Mouse (Mus musculus) liver, embryonic 11.5 days (tissue): ENCODE results near the gene Prss33. TPM values are rescaled to one million over a fixed set of nuclear protein-coding genes. Genes with fewer than 3 reads are reported as not detected.

ENCODE experiments used
- ATAC-seq: fragments of 200-750 bp; cut with Nextera tagmentation; replicated peaks from 2 replicates; pipeline ENCODE4 v1.8.0; 2017; ENCODE audit warnings: moderate number of reproducible peaks, mild to moderate bottlenecking, moderate TSS enrichment, moderate library complexity; ENCODE audit not compliant: low FRiP score
- DNase-seq: peaks from one replicate; pipeline ENCODE4 v3.0.0-alpha.2; 2017; ENCODE audit warnings: low spot score
- H3K27ac ChIP-seq: fragments of 300-500 bp; sonication (generic); 2 replicates; pipeline ENCODE4 v1.5.1; 2014; ENCODE audit warnings: mild to moderate bottlenecking, low read depth, low read length, control low read depth
- H3K27me3 ChIP-seq: fragments of 300-500 bp; sonication (generic); replicated peaks from 2 replicates; pipeline ENCODE4 v1.6.1; 2014; ENCODE audit warnings: low read length, mixed read lengths; ENCODE audit not compliant: control insufficient read depth, insufficient read depth
- H3K36me3 ChIP-seq: fragments of 300-500 bp; sonication (generic); 2 replicates; pipeline ENCODE4 v1.6.1; 2014; ENCODE audit warnings: mild to moderate bottlenecking, low read length, moderate library complexity, mixed read lengths; ENCODE audit not compliant: control insufficient read depth, insufficient read depth
- H3K4me1 ChIP-seq: fragments of 300-500 bp; sonication (generic); replicated peaks from 2 replicates; pipeline ENCODE4 v1.6.1; 2014; ENCODE audit warnings: low read length, mixed read lengths; ENCODE audit not compliant: control insufficient read depth, insufficient read depth
- H3K4me2 ChIP-seq: fragments of 300-500 bp; sonication (generic); 2 replicates; pipeline ENCODE4 v1.6.1; 2014; ENCODE audit warnings: mild to moderate bottlenecking, control low read depth, moderate library complexity
- H3K4me3 ChIP-seq: fragments of 300-500 bp; sonication (generic); 2 replicates; pipeline ENCODE4 v1.5.1; 2014; ENCODE audit warnings: low read depth, low read length, control low read depth
- H3K9ac ChIP-seq: fragments of 300-500 bp; sonication (generic); 2 replicates; pipeline ENCODE4 v1.6.1; 2014; ENCODE audit warnings: low read depth, low read length, control low read depth
- H3K9me3 ChIP-seq: fragments of 300-500 bp; sonication (generic); 2 replicates; pipeline ENCODE4 v1.6.1; 2016; ENCODE audit warnings: low read length, inconsistent platforms, mixed read lengths; ENCODE audit not compliant: control insufficient read depth
- WGBS: fragments of 180-500 bp; shearing (Covaris S2); extraction: QIAGEN DNeasy Blood & Tissue Kit; methylation state at CpG from one replicate; pipeline ENCODE4 v1.1.7; 2014; 5-methylcytosine and 5-hydroxymethylcytosine counted together
- polyA plus RNA-seq: library from polyadenylated mRNA; unstranded; fragments of >200 nt; fragmentation: Nextera tagmentation; extraction: Ambion mirVana; gene quantifications from 2 replicates; pipeline ENCODE4 v1.2.1, GENCODE M21; 2014

Prss33 gene
- polyA plus RNA-seq, 1 experiment from 2014 or later: not detected

- H3K36me3 ChIP-seq: no peaks in the 10 kb centered on the region
- H3K9ac ChIP-seq: no peak overlapping the region
- H3K27ac ChIP-seq: no peak overlapping the region
- no peak overlapping the region for H3K4me3 ChIP-seq
- H3K9me3 ChIP-seq: no peaks in the 10 kb centered on the region
- WGBS: 70% methylated on average over 2 of the region's 2 CpGs
- H3K27me3 ChIP-seq: no peaks in the 10 kb centered on the region; the same call in 1 of the 2 replicates
- DNase-seq (no peak), ATAC-seq (no peak)
- no peak overlapping the region for H3K4me2 ChIP-seq
- no peaks in the 10 kb centered on the region for H3K4me1 ChIP-seq
Measured at GRCm38 (mm10) chr17:23857913-23858312, 22.1 kb upstream of the Prss33 start.

- Histone ChIP-seq H3K4me3 (no peak overlapping the region), H3K4me2 (no peak overlapping the region), H3K27me3 (no peaks in the 10 kb centered on the region; the same call in 1 of the 2 replicates), H3K27ac (no peak overlapping the region), H3K4me1 (no peaks in the 10 kb centered on the region), H3K9ac (no peak overlapping the region), H3K9me3 (no peaks in the 10 kb centered on the region), H3K36me3 (no peaks in the 10 kb centered on the region)
- 82% methylated on average over 6 of the region's 6 CpGs for WGBS
- DNase-seq (no peak), ATAC-seq (no peak)
Measured at GRCm38 (mm10) chr17:23857193-23857592, 21.3 kb upstream of the Prss33 start.

GRCm38 (mm10) chr17:23854229-23854765 is 18.4 kb upstream of the Prss33 start:
- WGBS: 78% methylated on average over 10 of the region's 10 CpGs
- H3K9ac ChIP-seq: no peak overlapping the region
- ATAC-seq: no peak
- no peak overlapping the region for H3K4me3 ChIP-seq
- no peak overlapping the region for H3K27ac ChIP-seq
- H3K36me3 ChIP-seq: no peaks in the 10 kb centered on the region
- H3K9me3 ChIP-seq: no peaks in the 10 kb centered on the region
- H3K4me2 ChIP-seq: no peak overlapping the region
- DNase-seq: no peak
- no peaks in the 10 kb centered on the region for H3K4me1 ChIP-seq
- no peaks in the 10 kb centered on the region for H3K27me3 ChIP-seq

GRCm38 (mm10) chr17:23853292-23853691 is 17.4 kb upstream of the Prss33 start:
- ATAC-seq (peak; percentile 56; the same call in 1 of the 2 replicates), DNase-seq (peak; percentile 40)
- Histone ChIP-seq H3K4me1 (no peaks in the 10 kb centered on the region), H3K4me3 (no peak overlapping the region), H3K27me3 (no peaks in the 10 kb centered on the region), H3K36me3 (no peaks in the 10 kb centered on the region), H3K4me2 (no peak overlapping the region), H3K27ac (no peak overlapping the region), H3K9ac (no peak overlapping the region), H3K9me3 (no peaks in the 10 kb centered on the region)
- WGBS: 37% methylated on average over 5 of the region's 5 CpGs

- Histone ChIP-seq H3K27ac (no peak overlapping the region), H3K4me3 (no peak overlapping the region), H3K9ac (no peak overlapping the region), H3K36me3 (no peaks in the 10 kb centered on the region), H3K9me3 (no peaks in the 10 kb centered on the region), H3K4me2 (no peak overlapping the region), H3K4me1 (no peaks in the 10 kb centered on the region), H3K27me3 (no peaks in the 10 kb centered on the region)
- 52% methylated on average over 18 of the region's 19 CpGs for WGBS
- ATAC-seq (no peak), DNase-seq (peak; percentile 55)
Measured at GRCm38 (mm10) chr17:23850853-23851749, 15.2 kb upstream of the Prss33 start.

GRCm38 (mm10) chr17:23850028-23850427 is 14.2 kb upstream of the Prss33 start:
- Histone ChIP-seq H3K36me3 (no peaks in the 10 kb centered on the region), H3K27me3 (no peaks in the 10 kb centered on the region), H3K4me1 (no peaks in the 10 kb centered on the region), H3K4me2 (no peak overlapping the region), H3K9me3 (no peaks in the 10 kb centered on the region), H3K9ac (no peak overlapping the region), H3K27ac (no peak overlapping the region), H3K4me3 (no peak overlapping the region)
- DNase-seq (no peak), ATAC-seq (no peak)
- 58% methylated on average over 2 of the region's 2 CpGs for WGBS

GRCm38 (mm10) chr17:23843812-23844273 is 8.0 kb upstream of the Prss33 start, which contains the start of the genes Prss32 and Prss41:
Gene Prss32 (plus strand): TSS chr17:23843855.
Gene Prss41 (minus strand): TSS chr17:23844172.
- no peaks in the 10 kb centered on the region for H3K27me3 ChIP-seq
- DNase-seq (peak; percentile 63), ATAC-seq (peak; percentile 65; the same call in 1 of the 2 replicates)
- H3K9ac ChIP-seq: no peak within 1 kb of the TSS
- no peaks in the 10 kb centered on the region for H3K4me1 ChIP-seq
- no peak within 1 kb of the TSS for H3K27ac ChIP-seq
- no peaks in the 10 kb centered on the region for H3K36me3 ChIP-seq
- H3K4me3 ChIP-seq: peak within 1 kb of the TSS; percentile 27
- H3K9me3 ChIP-seq: no peaks in the 10 kb centered on the region
- 18% methylated on average over 19 of the region's 19 CpGs for WGBS
- H3K4me2 ChIP-seq: peak within 1 kb of the TSS; percentile 60

GRCm38 (mm10) chr17:23843141-23843811 is 7.4 kb upstream of the Prss33 start:
- no peak overlapping the region for H3K9ac ChIP-seq
- DNase-seq (no peak), ATAC-seq (0 out of 2 replicates have a peak, but pooled peaks have one; percentile 22)
- peak overlapping the region; percentile 27; the same call in 1 of the 2 replicates for H3K4me3 ChIP-seq
- WGBS: 43% methylated on average over 23 of the region's 23 CpGs
- no peaks in the 10 kb centered on the region for H3K9me3 ChIP-seq
- H3K27me3 ChIP-seq: no peaks in the 10 kb centered on the region
- no peaks in the 10 kb centered on the region for H3K36me3 ChIP-seq
- H3K4me2 ChIP-seq: peak overlapping the region; percentile 60
- no peaks in the 10 kb centered on the region for H3K4me1 ChIP-seq
- H3K27ac ChIP-seq: no peak overlapping the region
